Comparison of ENCODE assay signal across 9 mouse cellular contexts in the genomic region with DNA sequence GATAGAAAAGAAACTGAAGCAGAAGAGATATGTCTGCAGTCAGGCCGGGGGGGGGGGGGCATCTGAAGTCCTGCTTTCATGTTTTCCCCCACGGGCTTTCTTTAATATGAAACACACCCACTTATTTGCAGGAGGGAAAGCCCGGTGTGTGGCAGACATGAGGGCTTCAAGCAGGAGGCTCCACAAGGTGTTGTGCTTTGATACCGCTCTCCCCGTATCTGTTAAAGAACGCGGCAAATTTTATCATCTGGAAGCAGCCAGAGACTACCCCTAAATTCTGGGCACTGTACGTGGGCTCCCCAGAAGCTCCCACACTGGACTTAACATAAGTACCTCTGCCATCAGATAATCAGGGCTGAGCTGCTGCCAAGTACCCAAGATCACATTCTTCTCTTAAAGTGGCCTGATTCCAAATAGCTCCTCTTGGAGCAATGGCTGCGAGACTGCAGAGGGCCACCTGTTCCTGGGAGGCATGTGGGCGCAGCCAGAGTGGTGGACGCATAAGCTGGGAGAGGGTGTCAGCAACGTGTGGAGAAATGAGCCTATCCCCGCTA. TPM values are rescaled to one million over a fixed set of nuclear protein-coding genes. Genes with fewer than 3 reads are reported as not detected.
DNase-seq lines count a peak whose midpoint lies in the region; ATAC-seq lines count a peak whose summit lies in the region.
"Had no signal": no experiment of that assay in that cellular context is flagged by ENCODE, and none has a peak within 500 bp of the region (broad histone marks: within the 10 kb centered on the region; RNA-seq: fewer than 3 reads in every experiment).

No protein-coding gene starts in this region.

- 49% methylated on average over 13 of the region's 13 CpGs for WGBS in embryonic facial prominence, embryonic 14.5 days

- intact Hi-C loops in left cerebral cortex, postnatal 14 days (cut with DNase I) = loop anchor here (5.0 kb wide), 1 partner anchor 42 kb away; the partner anchor contains the start of gene Sptb
- intact Hi-C loops in left cerebral cortex, postnatal 4 days (cut with DNase I) = no loop called here

- H3K9ac ChIP-seq in embryonic facial prominence, embryonic 14.5 days (ENCODE audit: low read depth, low read length) = no peak overlapping the region

- peak; percentile 18 for DNase-seq in embryo, embryonic 11 days
- DNase-seq in embryo, embryonic 9.5 days (ENCODE audit: extremely low spot score) = no peak
- DNase-seq in left cerebral cortex, postnatal 14 days (ENCODE audit: low spot score in 2 of 2) = peak; percentile 24 to 52
- no peak for DNase-seq in left cerebral cortex, postnatal 4 days
- DNase-seq in embryonic facial prominence, embryonic 14.5 days (ENCODE audit: low spot score) = peak; percentile 36
- peak; percentile 52 for DNase-seq in skeletal muscle tissue, adult 2 months (ENCODE audit: low read depth, low spot score)
- DNase-seq in kidney, adult 8-10 months = no peak
- no peak for DNase-seq in B cell, adult 2 months
- DNase-seq: lung, adult 18-20 months had no signal

- H3K9me3 ChIP-seq in embryonic facial prominence, embryonic 14.5 days (ENCODE audit: control insufficient read depth, low read length) = no peaks in the 10 kb centered on the region

- H3K4me2 ChIP-seq in embryonic facial prominence, embryonic 14.5 days (ENCODE audit: low read depth, low read length) = 0 out of 2 replicates have a peak overlapping the region, but pooled peaks have one; percentile 4

- H3K27ac ChIP-seq in embryonic facial prominence, embryonic 14.5 days (replicated peaks; ENCODE audit: low read depth, low read length) = no peak overlapping the region

- no peaks in the 10 kb centered on the region for H3K36me3 ChIP-seq in embryonic facial prominence, embryonic 14.5 days (ENCODE audit: control insufficient read depth, insufficient read depth, low read length)

- no peak for ATAC-seq in embryonic facial prominence, embryonic 14.5 days (ENCODE audit: low read depth)

- H3K27me3 ChIP-seq in embryonic facial prominence, embryonic 14.5 days (replicated peaks; ENCODE audit: control insufficient read depth, insufficient read depth, low read length) = no peaks in the 10 kb centered on the region

- peaks cover 7% of the 10 kb centered on the region; the same call in 1 of the 2 replicates for H3K4me1 ChIP-seq in embryonic facial prominence, embryonic 14.5 days (ENCODE audit: control insufficient read depth, insufficient read depth, low read length)

- H3K4me3 ChIP-seq in embryonic facial prominence, embryonic 14.5 days (ENCODE audit: low read depth, low read length) = no peak overlapping the region

RNA-seq across cellular contexts. Expression of gene Sptb, which starts 39.7 kb away (rescaled TPM):
- total RNA-seq in left cerebral cortex, postnatal 14 days (2021) = 10 to 100 TPM; 58.2 to 60.5 TPM
- total RNA-seq in left cerebral cortex, postnatal 4 days (2021) = 10 to 100 TPM; 35.4 to 39.8 TPM
- polyA plus RNA-seq in embryonic facial prominence, embryonic 14.5 days (2014; fragmentation: Nextera tagmentation; extraction: Ambion mirVana) = 2.3 and 3.3 TPM in 2 replicates

Comparison
In these comparisons a context has a peak if more than half of its experiments do, and no peak if none do; other contexts are left out.
1. DNase-seq: peak in embryo, embryonic 11 days (single experiment), left cerebral cortex, postnatal 14 days (2 of 2), embryonic facial prominence, embryonic 14.5 days (single experiment) and skeletal muscle tissue, adult 2 months (single experiment); none in embryo, embryonic 9.5 days (single experiment), left cerebral cortex, postnatal 4 days (single experiment), kidney, adult 8-10 months (0 of 2) and B cell, adult 2 months (0 of 2).